Mouse (Mus musculus) small intestine, adult 2 months (tissue): Measurements from ENCODE around the gene Stk11ip.

ENCODE experiments used
- CTCF ChIP-seq: fragments of 200-500 bp; IDR thresholded peaks from 2 replicates; pipeline ENCODE4 v1.5.1; 2012; ENCODE audit warnings: low read depth, mild to moderate bottlenecking, control low read depth, inconsistent platforms, low read length, moderate library complexity, mixed read lengths; ENCODE audit not compliant: insufficient replicate concordance, insufficient read length; ENCODE audit errors: extremely low read depth
- POLR2A ChIP-seq: fragments of 200-500 bp; IDR thresholded peaks from 2 replicates; pipeline ENCODE4 v1.6.1; 2012; ENCODE audit warnings: low read depth, mild to moderate bottlenecking, control low read depth, inconsistent platforms, low read length, moderate library complexity

- no peak for TF ChIP-seq POLR2A
- TF ChIP-seq CTCF: no peak
Observed at GRCm38 (mm10) chr1:75476441-75476840, 44.9 kb upstream of the Stk11ip start.
